Mouse (Mus musculus): ENCODE measurements at regions not wholly inside any gene's neighbourhood (a gene's known extent, or its start where the extent isn't known, plus 50 kb on each side); places are given as distances from the start of the nearest gene placed in this dataset.

- no peak for DNase-seq (ENCODE audit: low read depth, low spot score)
Observed at GRCm38 (mm10) chr14:76822766-76823325, 213.7 kb upstream of the Ccdc122 start.

- DNase-seq (ENCODE audit: low read depth, low spot score), result no peak
Observed at GRCm38 (mm10) chr14:76821892-76822291, 214.7 kb upstream of the Ccdc122 start.

GRCm38 (mm10) chr14:76821484-76821883, 215.1 kb upstream of the Ccdc122 start:
- DNase-seq (ENCODE audit: low read depth, low spot score), result no peak

- no peak for DNase-seq (ENCODE audit: low read depth, low spot score)
Observed at GRCm38 (mm10) chr14:76820989-76821388, 215.6 kb upstream of the Ccdc122 start.

GRCm38 (mm10) chr14:76819690-76820089, 216.9 kb upstream of the Ccdc122 start:
- no peak for DNase-seq (ENCODE audit: low read depth, low spot score)

- DNase-seq (ENCODE audit: low read depth, low spot score), result no peak
Observed at GRCm38 (mm10) chr14:76818256-76819010, 218.1 kb upstream of the Ccdc122 start.

GRCm38 (mm10) chr14:76817189-76817772, 219.3 kb upstream of the Ccdc122 start:
- no peak for DNase-seq (ENCODE audit: low read depth, low spot score)

GRCm38 (mm10) chr14:76816666-76817065, 219.9 kb upstream of the Ccdc122 start:
- no peak for DNase-seq (ENCODE audit: low read depth, low spot score)

GRCm38 (mm10) chr14:76812155-76812875, 224.3 kb upstream of the Ccdc122 start:
- no peak for DNase-seq (ENCODE audit: low read depth, low spot score)

- DNase-seq (ENCODE audit: low read depth, low spot score), result peak; percentile 57
Observed at GRCm38 (mm10) chr14:76810697-76811589, 225.6 kb upstream of the Ccdc122 start.

GRCm38 (mm10) chr14:76810041-76810440, 226.5 kb upstream of the Ccdc122 start:
- DNase-seq (ENCODE audit: low read depth, low spot score), result no peak

GRCm38 (mm10) chr14:76809411-76809810, 227.2 kb upstream of the Ccdc122 start:
- no peak for DNase-seq (ENCODE audit: low read depth, low spot score)

GRCm38 (mm10) chr14:76805151-76805785, 231.3 kb upstream of the Ccdc122 start:
- no peak for DNase-seq (ENCODE audit: low read depth, low spot score)

- no peak for DNase-seq (ENCODE audit: low read depth, low spot score)
Observed at GRCm38 (mm10) chr14:76804447-76805150, 232.0 kb upstream of the Ccdc122 start.

- no peak for DNase-seq (ENCODE audit: low read depth, low spot score)
Observed at GRCm38 (mm10) chr14:76800181-76800580, 236.4 kb upstream of the Ccdc122 start.

GRCm38 (mm10) chr14:76799741-76800140, 236.8 kb upstream of the Ccdc122 start:
- no peak for DNase-seq (ENCODE audit: low read depth, low spot score)

- DNase-seq (ENCODE audit: low read depth, low spot score), result no peak
Observed at GRCm38 (mm10) chr14:76798925-76799428, 237.6 kb upstream of the Ccdc122 start.

- no peak for DNase-seq (ENCODE audit: low read depth, low spot score)
Observed at GRCm38 (mm10) chr14:76798488-76798887, 238.1 kb upstream of the Ccdc122 start.

- DNase-seq (ENCODE audit: low read depth, low spot score), result no peak
Observed at GRCm38 (mm10) chr14:76797518-76797917, 239.1 kb upstream of the Ccdc122 start.
